Mouse (Mus musculus): ENCODE measurements around the gene Cntrob.
"Not testable (repeated sequence)": the region's sequence is repeated elsewhere in the genome, so short reads cannot be mapped to it uniquely, and the experiment has no call there.

Gene Cntrob

DNA sequence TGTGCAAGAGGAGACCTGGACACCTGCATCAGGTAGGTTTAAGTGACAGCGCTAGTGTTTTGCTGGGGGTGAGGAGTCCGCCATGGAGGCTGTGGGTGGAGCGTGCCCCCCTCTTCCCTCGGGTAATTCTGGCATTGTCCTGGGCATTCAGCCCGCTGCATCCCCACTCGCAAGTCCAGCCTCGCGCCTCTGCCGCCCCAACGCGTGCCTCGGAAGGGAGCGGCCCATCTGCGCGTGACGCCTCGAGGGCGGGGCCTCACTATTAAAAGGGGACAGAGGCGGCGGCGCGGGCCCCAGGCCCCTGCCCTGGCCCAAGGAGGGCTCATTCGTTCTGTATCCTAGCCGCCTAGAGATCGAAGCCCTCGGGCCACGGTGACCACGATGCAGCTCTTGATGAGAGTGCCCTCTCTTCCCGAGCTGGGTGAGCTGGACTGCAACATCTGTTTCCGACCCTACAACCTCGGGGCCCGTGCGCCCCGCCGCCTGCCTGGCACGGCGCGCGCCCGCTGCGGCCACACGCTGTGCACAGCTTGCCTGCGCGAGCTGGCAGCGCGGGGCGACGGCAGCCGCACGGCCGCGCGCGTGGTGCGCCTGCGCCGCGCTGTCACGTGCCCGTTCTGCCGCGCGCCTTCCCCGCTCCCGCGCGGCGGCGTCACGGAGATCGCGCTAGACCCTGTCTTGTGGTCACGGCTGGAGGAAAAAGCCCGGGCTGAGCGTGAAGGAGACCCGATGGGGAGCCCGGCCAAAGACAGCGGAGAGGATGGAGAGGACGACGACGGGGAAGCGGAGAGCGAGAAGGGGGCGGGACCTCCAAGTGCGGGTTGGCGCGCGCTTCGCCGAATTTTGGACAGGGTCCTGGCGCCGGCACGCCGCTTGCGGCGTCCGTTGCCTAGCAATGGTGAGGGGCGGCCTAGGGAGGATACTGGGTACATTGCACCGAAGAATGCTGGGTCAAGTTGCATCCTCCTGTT lies 16.9 kb upstream of the Cntrob start, which contains the start of gene Rnf227:
Gene Rnf227 (plus strand): TSS at position 301 of the 971 bp plus-strand sequence.
- peak; percentile 55 to 62 for DNase-seq (ENCODE audit: low spot score in 2 of 2)

GRCm38 (mm10) chr11:69334796-69335195 lies 11.2 kb upstream of the Cntrob start:
- DNase-seq (ENCODE audit: low spot score in 2 of 2): no peak

DNA sequence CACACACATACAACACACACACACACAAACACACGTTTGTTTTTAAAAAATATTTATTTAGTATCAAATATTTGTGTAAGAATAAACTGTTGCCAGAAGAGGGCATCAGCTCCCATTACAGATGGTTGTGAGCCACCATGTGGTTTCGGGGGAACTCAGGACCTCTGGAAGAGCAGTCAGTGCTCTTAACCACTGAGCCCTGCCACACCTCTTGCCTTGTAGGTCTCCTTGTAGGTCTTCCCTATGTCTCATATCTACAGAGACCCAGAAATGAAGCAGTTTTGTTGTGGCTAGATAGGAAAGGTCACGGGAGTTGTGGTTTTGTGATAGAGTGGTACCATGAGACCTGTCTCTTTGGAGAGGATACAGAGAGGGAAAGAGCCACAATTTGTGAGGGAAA lies 10.3 kb upstream of the Cntrob start:
- DNase-seq (ENCODE audit: low spot score in 2 of 2): no peak

DNA sequence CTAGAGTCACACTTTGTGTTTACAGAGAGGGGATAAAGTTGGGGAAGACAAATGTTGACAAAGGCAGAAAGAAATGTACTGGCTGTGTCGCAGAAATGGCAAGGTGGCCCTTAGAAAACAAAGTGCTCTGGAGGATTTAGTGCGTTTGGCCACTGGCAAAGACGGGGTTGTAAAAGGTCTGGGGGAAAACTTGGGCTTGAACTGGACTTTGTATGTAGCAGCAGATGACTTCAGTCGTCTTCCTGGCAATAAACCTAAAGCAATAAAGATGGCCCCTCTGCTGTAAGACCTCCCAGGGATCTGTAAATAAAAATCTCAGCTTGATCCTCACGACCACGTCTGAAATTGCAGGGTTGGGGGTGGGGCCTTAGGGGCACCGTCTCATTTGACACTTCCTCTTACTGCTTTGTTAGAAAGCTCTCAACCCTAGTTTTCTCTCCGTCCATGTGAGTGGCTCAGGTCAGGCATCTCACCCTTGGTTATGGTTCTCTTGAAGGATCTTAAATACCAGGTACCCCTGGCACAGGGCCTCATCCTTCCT lies 9.2 kb upstream of the Cntrob start:
- no peak for DNase-seq (ENCODE audit: low spot score in 2 of 2)

- peak; percentile 67 to 72 for DNase-seq (ENCODE audit: low spot score in 2 of 2)
These were observed 8.4 kb upstream of the Cntrob start for GRCm38 (mm10) chr11:69331929-69332405.

DNA sequence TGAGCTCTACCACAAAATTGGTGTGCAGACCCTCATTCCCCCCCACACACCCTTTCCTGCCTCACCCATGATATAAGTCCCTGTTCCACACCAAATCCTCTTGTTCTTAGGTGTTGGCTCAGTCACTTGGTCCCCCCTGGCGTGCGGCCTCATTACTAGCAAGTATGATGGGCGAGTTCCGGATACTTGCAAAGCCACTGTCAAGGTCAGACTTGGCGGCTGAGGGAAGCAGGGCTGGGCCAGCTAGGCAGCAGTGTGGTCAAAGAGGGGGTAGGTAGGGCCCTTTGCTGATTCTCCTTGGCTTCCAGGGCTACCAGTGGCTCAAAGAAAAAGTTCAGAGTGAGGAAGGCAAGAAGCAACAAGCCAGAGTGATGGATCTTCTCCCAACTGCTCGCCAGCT lies 7.6 kb upstream of the Cntrob start:
- no peak for DNase-seq (ENCODE audit: low spot score in 2 of 2)

GRCm38 (mm10) chr11:69328517-69328916 lies 4.9 kb upstream of the Cntrob start:
- no peak for DNase-seq (ENCODE audit: low spot score in 2 of 2)

GRCm38 (mm10) chr11:69327648-69328047 lies 4.1 kb upstream of the Cntrob start:
- DNase-seq (ENCODE audit: low spot score in 2 of 2): no peak

- no peak for DNase-seq (ENCODE audit: low spot score in 2 of 2)
These were observed 3.5 kb upstream of the Cntrob start for GRCm38 (mm10) chr11:69327157-69327442.

- peak in 1 of 2 experiments; percentile 11 for DNase-seq (ENCODE audit: low spot score in 2 of 2)
These were observed 3.0 kb upstream of the Cntrob start for GRCm38 (mm10) chr11:69326408-69327156.

GRCm38 (mm10) chr11:69325628-69326407 lies 2.2 kb upstream of the Cntrob start, which contains the start of gene Kcnab3:
Kcnab3 (plus strand) TSS chr11:69326258.
- peak; percentile 72 to 87 for DNase-seq (ENCODE audit: low spot score in 2 of 2)

- DNase-seq (ENCODE audit: low spot score in 2 of 2): no peak
These were observed 1.2 kb upstream of the Cntrob start for GRCm38 (mm10) chr11:69324749-69325148.

- DNase-seq (ENCODE audit: low spot score in 2 of 2): no peak
These were observed 693 bp downstream of the Cntrob start for GRCm38 (mm10) chr11:69322693-69323471.

- no peak for DNase-seq (ENCODE audit: low spot score in 2 of 2)
These were observed 1.6 kb downstream of the Cntrob start for GRCm38 (mm10) chr11:69322010-69322409.

DNA sequence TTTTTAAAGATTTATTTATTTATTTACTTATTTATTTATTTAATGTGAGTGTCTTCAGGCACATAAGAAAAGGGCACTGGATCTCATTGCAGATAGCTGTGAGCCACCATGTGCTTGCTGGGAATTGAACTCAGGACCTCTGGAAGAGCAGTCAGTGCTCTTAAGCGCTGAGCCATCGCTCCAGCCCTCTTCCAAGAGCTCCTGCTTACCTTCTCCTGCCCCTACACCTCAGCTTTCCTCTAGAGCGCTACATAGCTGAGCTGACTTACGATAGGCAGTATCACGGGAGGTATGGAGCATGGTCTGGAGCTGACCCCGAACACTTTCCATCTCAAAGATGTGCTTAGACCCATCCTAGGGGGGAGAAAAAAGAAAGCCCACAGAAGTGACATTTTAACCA lies 2.0 kb downstream of the Cntrob start:
- DNase-seq (ENCODE audit: low spot score in 2 of 2): no peak

- not testable (repeated sequence) for DNase-seq (ENCODE audit: low spot score in 2 of 2)
These were observed 5.6 kb downstream of the Cntrob start for GRCm38 (mm10) chr11:69318000-69318399.

- DNase-seq (ENCODE audit: low spot score in 2 of 2): no peak
These were observed 7.2 kb downstream of the Cntrob start for GRCm38 (mm10) chr11:69316361-69316760.

- no peak for DNase-seq (ENCODE audit: low spot score in 2 of 2)
These were observed 12.3 kb downstream of the Cntrob start for GRCm38 (mm10) chr11:69311266-69311665.

DNA sequence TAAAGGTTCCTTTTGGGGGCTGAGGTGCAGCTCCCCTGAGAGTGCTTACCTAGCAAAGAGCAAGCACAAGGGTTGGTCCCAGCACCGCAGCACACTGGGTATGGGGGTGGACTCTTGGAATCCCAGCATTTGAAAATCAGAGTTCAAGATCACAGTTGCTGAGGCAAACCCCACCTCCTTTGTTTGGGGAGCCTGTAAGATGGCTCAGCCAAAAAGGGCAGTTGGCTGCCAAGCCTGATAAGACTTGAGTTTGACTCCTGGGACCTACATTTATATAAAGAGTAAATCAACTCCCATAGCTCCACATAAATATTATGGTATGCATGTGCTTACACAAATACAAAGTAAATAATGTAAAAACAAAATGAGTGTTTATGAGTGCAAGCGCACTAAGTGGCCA lies 17.5 kb downstream of the Cntrob start:
- no peak for DNase-seq (ENCODE audit: low spot score in 2 of 2)

DNA sequence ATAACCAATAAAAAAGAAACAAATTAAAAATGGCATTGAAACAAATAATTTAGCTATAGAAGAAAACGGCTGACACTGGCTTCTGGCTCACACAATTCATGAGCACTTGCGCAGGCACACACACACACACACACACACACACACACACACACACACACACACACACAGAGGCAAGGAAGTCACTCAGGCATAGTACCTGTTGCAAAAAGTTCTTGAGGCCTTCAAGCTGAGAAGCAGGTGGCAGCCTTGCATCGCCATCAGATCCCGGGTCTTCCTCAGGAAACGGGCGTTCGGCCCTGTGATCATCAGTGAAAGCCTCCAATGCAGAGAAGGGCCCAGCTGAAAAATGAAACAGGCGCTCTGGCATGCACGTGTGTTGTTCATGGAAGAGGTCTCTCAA lies 18.3 kb downstream of the Cntrob start:
- DNase-seq (ENCODE audit: low spot score in 2 of 2): no peak

DNA sequence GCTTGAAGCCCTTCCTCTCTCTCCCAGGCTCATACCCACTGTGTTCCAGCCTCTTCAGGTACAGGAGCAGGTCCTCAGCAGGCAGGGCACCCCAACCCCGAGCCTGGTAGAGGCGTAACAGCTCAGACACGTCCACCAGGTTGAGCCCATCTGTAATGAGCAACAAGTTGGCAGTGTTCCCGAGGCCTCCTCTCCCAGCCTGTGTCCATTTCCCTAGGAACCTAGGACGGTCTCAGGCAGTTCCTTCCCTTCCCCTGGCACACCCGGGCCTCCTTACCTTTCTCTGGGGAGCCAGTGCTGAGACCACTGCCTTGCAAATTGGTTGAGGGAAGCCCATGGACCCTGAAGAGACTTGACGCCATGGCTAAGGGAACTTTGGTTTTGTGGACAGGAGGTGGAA lies 20.8 kb downstream of the Cntrob start:
- no peak for DNase-seq (ENCODE audit: low spot score in 2 of 2)
